Mouse (Mus musculus) ES-Bruce4 (cell line): ENCODE data around the gene Hoxb9.

Experiments used
- CTCF ChIP-seq: IDR thresholded peaks from one replicate; pipeline ENCODE4 v1.8.1; 2011; ENCODE audit warnings: low read depth, low read length
- EP300 ChIP-seq: IDR thresholded peaks from 2 replicates; pipeline ENCODE4 v1.6.1; 2011; ENCODE audit warnings: low read depth, low read length; ENCODE audit not compliant: insufficient read depth

GRCm38 (mm10) chr11:96293302-96293921, 22.2 kb downstream of the Hoxb9 start:
- TF ChIP-seq CTCF (no peak), EP300 (no peak)
